Mouse (Mus musculus) heart, postnatal 25 days (tissue): ENCODE measurements around the gene Pan3. TPM values are rescaled to one million over a fixed set of nuclear protein-coding genes. Genes with fewer than 3 reads are reported as not detected.
A peak's percentile ranks its signal among the peaks of the same experiment; 100 is the strongest.
"Not testable (repeated sequence)": the region's sequence is repeated elsewhere in the genome, so short reads cannot be mapped to it uniquely, and the experiment has no call there.

Source experiments
- DNase-seq: peaks from one replicate; pipeline ENCODE4 v3.0.0; 2022; ENCODE audit warnings: low spot score
- intact Hi-C: fragments of 180-260 bp; cut with DNase I; formaldehyde crosslinking; loops from one replicate; pipeline ENCODE4 v1.15.1; 2025
- total RNA-seq, 2 experiments: library from RNA; stranded (reverse); gene quantifications; 2 replicates each; pipeline ENCODE4 v1.2.3; 2021

The Pan3 gene
- total RNA-seq, 2 experiments from 2014 or later, result 29.5 to 34.1 TPM

GRCm38 (mm10) chr5:147539815-147540214 lies 109.9 kb downstream of the Pan3 start:
- no peak for DNase-seq
- intact Hi-C loops, result no loop called here

GRCm38 (mm10) chr5:147542291-147542690 lies 112.3 kb downstream of the Pan3 start:
- no peak for DNase-seq
- intact Hi-C loops, result no loop called here

- intact Hi-C loops, result no loop called here
- DNase-seq, result no peak
These were observed 115.8 kb downstream of the Pan3 start for GRCm38 (mm10) chr5:147545731-147546241.

GRCm38 (mm10) chr5:147549016-147549755 lies 119.2 kb downstream of the Pan3 start:
- DNase-seq, result no peak
- intact Hi-C loops, result no loop called here

- intact Hi-C loops, result no loop called here
These were observed 122.1 kb downstream of the Pan3 start for GRCm38 (mm10) chr5:147551879-147552627.

GRCm38 (mm10) chr5:147557641-147558040 lies 127.7 kb downstream of the Pan3 start:
- DNase-seq, intact Hi-C loops: not testable (repeated sequence)

More at GRCm38 (mm10) chr5:147551879-147552627, 122.1 kb downstream of the Pan3 start:
- no peak for DNase-seq

GRCm38 (mm10) chr5:147563511-147564139 lies 133.7 kb downstream of the Pan3 start:
- intact Hi-C loops, result no loop called here
- no peak for DNase-seq

- intact Hi-C loops, result no loop called here
- DNase-seq, result no peak
These were observed 134.2 kb downstream of the Pan3 start for GRCm38 (mm10) chr5:147564140-147564590.

- intact Hi-C loops, result no loop called here
- no peak for DNase-seq
These were observed 135.5 kb downstream of the Pan3 start for GRCm38 (mm10) chr5:147565444-147565843.

- intact Hi-C loops, result no loop called here
- DNase-seq, result no peak
These were observed 136.4 kb downstream of the Pan3 start for GRCm38 (mm10) chr5:147566335-147566734.

GRCm38 (mm10) chr5:147572695-147573094 lies 142.7 kb downstream of the Pan3 start:
- intact Hi-C loops, result no loop called here
- DNase-seq, result no peak

- intact Hi-C loops, result no loop called here
- no peak for DNase-seq
These were observed 143.6 kb downstream of the Pan3 start for GRCm38 (mm10) chr5:147573555-147573954.

GRCm38 (mm10) chr5:147574517-147574916 lies 144.6 kb downstream of the Pan3 start:
- DNase-seq, result peak; percentile 50
- intact Hi-C loops, result no loop called here

- intact Hi-C loops, result no loop called here
These were observed 147.0 kb downstream of the Pan3 start for GRCm38 (mm10) chr5:147577003-147577402.

GRCm38 (mm10) chr5:147579148-147579547 lies 149.2 kb downstream of the Pan3 start:
- DNase-seq, result no peak
- intact Hi-C loops, result no loop called here

More at GRCm38 (mm10) chr5:147577003-147577402, 147.0 kb downstream of the Pan3 start:
- DNase-seq, result no peak

GRCm38 (mm10) chr5:147579691-147580090 lies 149.7 kb downstream of the Pan3 start:
- intact Hi-C loops, result loop anchor here (5.0 to 10.0 kb wide), 2 partner anchors 68 to 365 kb away; no protein-coding TSS in a partner anchor
- peak; percentile 69 for DNase-seq

GRCm38 (mm10) chr5:147580181-147580580 lies 150.2 kb downstream of the Pan3 start:
- no peak for DNase-seq
- intact Hi-C loops, result loop anchor here (5.0 to 10.0 kb wide), 2 partner anchors 67 to 365 kb away; no protein-coding TSS in a partner anchor

- intact Hi-C loops, result loop anchor here (1.0 to 10.0 kb wide), 4 partner anchors 64 to 361 kb away; no protein-coding TSS in a partner anchor
These were observed 153.8 kb downstream of the Pan3 start for GRCm38 (mm10) chr5:147583702-147584298.

GRCm38 (mm10) chr5:147584648-147585047 lies 154.7 kb downstream of the Pan3 start:
- intact Hi-C loops, result loop anchor here (5.0 to 10.0 kb wide), 2 partner anchors 63 to 360 kb away; no protein-coding TSS in a partner anchor
- DNase-seq, result no peak

More at GRCm38 (mm10) chr5:147583702-147584298, 153.8 kb downstream of the Pan3 start:
- DNase-seq, result peak; percentile 31
